Mouse (Mus musculus): ENCODE measurements around the gene Adgrg2. TPM values are rescaled to one million over a fixed set of nuclear protein-coding genes. Genes with fewer than 3 reads are reported as not detected.

The Adgrg2 gene
- total and polyA plus RNA-seq, 2 experiments from 2014 or later, result 1.8 to 2.7 TPM

DNA sequence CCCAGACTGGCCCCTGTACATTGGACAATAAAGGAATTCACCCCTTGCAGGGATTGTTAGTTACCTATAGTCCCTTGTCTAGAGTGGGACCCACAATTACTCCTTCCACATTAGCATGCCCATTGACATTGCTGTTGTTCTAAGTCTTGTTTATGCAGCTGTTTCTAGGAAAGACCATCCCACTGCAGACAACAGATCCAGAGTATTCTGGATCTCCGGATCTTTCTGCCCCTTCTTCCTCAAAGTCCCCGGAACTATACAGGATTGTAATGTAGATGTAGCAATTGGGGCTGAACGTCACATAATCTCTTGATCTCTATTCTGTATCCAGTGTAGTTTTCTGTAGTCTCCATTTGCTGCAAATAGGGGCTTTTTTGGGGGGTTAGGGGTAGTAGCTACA lies 57.9 kb downstream of the Adgrg2 start:
- no peak for ATAC-seq

DNA sequence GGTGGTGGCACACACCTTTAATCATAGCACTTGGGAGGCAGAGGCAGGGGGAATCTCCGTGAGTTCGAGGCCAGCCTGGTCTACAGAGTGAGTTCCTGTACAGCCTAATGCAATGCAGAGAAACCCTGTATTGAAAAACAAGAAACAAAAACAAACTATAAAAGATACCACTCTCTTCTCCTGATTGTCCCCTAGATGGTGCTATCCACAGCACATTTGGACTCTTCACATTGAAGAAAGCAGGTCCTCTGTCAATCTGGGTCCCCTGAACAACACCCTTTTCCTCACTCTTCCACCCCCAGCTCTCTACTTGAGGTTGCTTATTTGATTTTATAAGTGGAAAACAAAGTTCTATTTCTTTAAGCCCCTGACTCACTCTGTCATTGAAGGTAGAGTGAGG lies 58.9 kb downstream of the Adgrg2 start:
- DNase-seq (ENCODE audit: low spot score) (peak; percentile 8), ATAC-seq (no peak)
- Histone ChIP-seq H3K4me3 (ENCODE audit: low read length) (no peak overlapping the region), H3K9ac (replicated peaks; ENCODE audit: low read length) (no peak overlapping the region), H3K27me3 (ENCODE audit: insufficient read depth, low read length) (no peaks in the 10 kb centered on the region), H3K9me3 (ENCODE audit: low read length) (no peaks in the 10 kb centered on the region), H3K4me2 (ENCODE audit: low read depth, low read length) (no peak overlapping the region), H3K36me3 (ENCODE audit: insufficient read depth, low read length) (no peaks in the 10 kb centered on the region), H3K4me1 (ENCODE audit: insufficient read depth, low read length) (no peaks in the 10 kb centered on the region), H3K27ac (no peak overlapping the region)
- 67% methylated on average over 2 of the region's 2 CpGs for WGBS
- TF ChIP-seq CTCF (IDR thresholded peaks at IDR 0.05; ENCODE audit: low read depth), result peak; percentile 40

More for the DNA sequence above, 57.9 kb downstream of the Adgrg2 start:
- no peak for DNase-seq (ENCODE audit: low spot score)
- Histone ChIP-seq H3K27me3 (ENCODE audit: insufficient read depth, low read length) (no peaks in the 10 kb centered on the region), H3K27ac (no peak overlapping the region), H3K36me3 (ENCODE audit: insufficient read depth, low read length) (no peaks in the 10 kb centered on the region), H3K4me1 (ENCODE audit: insufficient read depth, low read length) (no peaks in the 10 kb centered on the region), H3K9me3 (ENCODE audit: low read length) (no peaks in the 10 kb centered on the region), H3K4me3 (ENCODE audit: low read length) (no peak overlapping the region), H3K4me2 (ENCODE audit: low read depth, low read length) (no peak overlapping the region), H3K9ac (replicated peaks; ENCODE audit: low read length) (no peak overlapping the region)
- TF ChIP-seq CTCF (IDR thresholded peaks at IDR 0.05; ENCODE audit: low read depth), result no peak
- 82% methylated on average over 3 of the region's 3 CpGs for WGBS

DNA sequence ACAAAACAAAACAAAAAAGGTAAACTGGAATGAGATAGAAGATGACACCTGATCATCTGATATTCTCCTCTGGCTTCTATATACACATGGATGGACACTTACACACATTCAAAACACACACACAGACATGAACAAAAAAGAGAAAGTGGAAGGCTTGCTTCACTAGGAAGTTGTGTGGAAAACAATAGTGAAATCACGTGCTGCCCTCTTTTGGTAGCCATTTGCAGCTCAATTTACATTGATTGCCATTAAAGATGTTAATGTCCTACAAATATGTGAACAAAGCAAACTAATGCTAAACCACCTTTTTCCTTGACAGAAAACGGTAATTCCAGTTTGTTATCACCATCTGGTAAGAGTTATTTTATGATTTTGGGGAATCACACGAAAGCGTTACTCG lies 65.2 kb downstream of the Adgrg2 start:
- ATAC-seq (no peak), DNase-seq (ENCODE audit: low spot score) (peak; percentile 1)
- H3K4me1 ChIP-seq (ENCODE audit: insufficient read depth, low read length), result no peaks in the 10 kb centered on the region
- whole genome bisulfite sequencing, result 78% methylated on average over 5 of the region's 5 CpGs
- H3K4me3 ChIP-seq (ENCODE audit: low read length), result no peak overlapping the region
- no peaks in the 10 kb centered on the region for H3K36me3 ChIP-seq (ENCODE audit: insufficient read depth, low read length)
- H3K27me3 ChIP-seq (ENCODE audit: insufficient read depth, low read length), result no peaks in the 10 kb centered on the region
- TF ChIP-seq CTCF (IDR thresholded peaks at IDR 0.05; ENCODE audit: low read depth), result peak; percentile 21; the same call in 1 of the 2 replicates
- H3K9ac ChIP-seq (replicated peaks; ENCODE audit: low read length), result no peak overlapping the region
- H3K27ac ChIP-seq, result no peak overlapping the region
- H3K9me3 ChIP-seq (ENCODE audit: low read length), result no peaks in the 10 kb centered on the region
- H3K4me2 ChIP-seq (ENCODE audit: low read depth, low read length), result no peak overlapping the region

DNA sequence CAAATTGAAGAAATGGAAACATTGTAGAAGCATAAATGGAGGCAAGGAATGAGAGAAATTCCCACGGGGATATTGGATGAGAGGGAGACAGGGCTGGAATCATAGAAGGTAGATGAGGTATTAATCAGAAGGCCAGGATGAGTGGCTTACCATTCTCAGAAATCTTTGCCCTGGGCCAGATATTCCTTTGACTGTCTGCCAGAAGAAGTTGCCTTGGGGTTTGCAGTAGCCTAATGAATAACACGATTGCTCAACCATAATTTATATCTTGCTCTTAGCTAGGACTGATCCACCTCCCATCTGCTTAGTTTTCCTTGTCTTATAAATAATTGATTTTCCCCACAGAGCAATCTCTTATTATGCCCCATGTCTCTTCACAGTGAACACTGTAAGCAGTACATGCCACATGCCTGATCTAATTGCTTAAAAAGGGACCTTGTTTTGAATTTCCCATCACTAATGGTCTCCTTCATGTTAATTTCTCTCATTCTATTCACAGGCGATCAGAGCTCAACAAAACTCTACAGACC lies 80.8 kb downstream of the Adgrg2 start:
- Histone ChIP-seq H3K9ac (replicated peaks; ENCODE audit: low read length) (no peak overlapping the region), H3K9me3 (ENCODE audit: low read length) (no peaks in the 10 kb centered on the region), H3K36me3 (ENCODE audit: insufficient read depth, low read length) (no peaks in the 10 kb centered on the region), H3K4me2 (ENCODE audit: low read depth, low read length) (no peak overlapping the region), H3K27me3 (ENCODE audit: insufficient read depth, low read length) (no peaks in the 10 kb centered on the region), H3K4me1 (ENCODE audit: insufficient read depth, low read length) (no peaks in the 10 kb centered on the region), H3K4me3 (ENCODE audit: low read length) (no peak overlapping the region), H3K27ac (no peak overlapping the region)
- DNase-seq (ENCODE audit: low spot score) (no peak), ATAC-seq (no peak)
- 77% methylated on average over 3 of the region's 3 CpGs for WGBS
- no peak for TF ChIP-seq CTCF (IDR thresholded peaks at IDR 0.05; ENCODE audit: low read depth)

DNA sequence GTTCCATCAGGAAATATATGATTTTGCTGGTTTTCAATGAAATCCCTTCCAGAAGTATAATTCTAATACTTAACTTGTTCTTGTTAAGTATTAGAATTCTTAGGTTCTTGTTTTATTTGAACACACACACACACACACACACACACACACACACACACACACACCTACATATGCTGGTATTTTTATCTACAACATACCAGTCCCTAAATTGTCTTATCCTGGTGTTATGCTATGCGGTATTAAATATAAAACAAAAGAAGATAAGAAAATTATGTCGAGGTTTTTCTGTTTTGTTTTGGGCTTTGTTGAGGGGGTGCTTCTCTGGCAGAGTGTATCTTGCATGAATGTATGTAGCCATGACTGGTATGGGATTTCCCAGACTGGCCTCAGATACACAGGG lies 99.3 kb downstream of the Adgrg2 start:
- Histone ChIP-seq H3K4me1 (ENCODE audit: insufficient read depth, low read length) (no peaks in the 10 kb centered on the region), H3K4me3 (ENCODE audit: low read length) (no peak overlapping the region), H3K9ac (replicated peaks; ENCODE audit: low read length) (no peak overlapping the region), H3K36me3 (ENCODE audit: insufficient read depth, low read length) (no peaks in the 10 kb centered on the region), H3K27me3 (ENCODE audit: insufficient read depth, low read length) (no peaks in the 10 kb centered on the region), H3K9me3 (ENCODE audit: low read length) (no peaks in the 10 kb centered on the region), H3K4me2 (ENCODE audit: low read depth, low read length) (no peak overlapping the region), H3K27ac (no peak overlapping the region)
- no peak for DNase-seq (ENCODE audit: low spot score)
- 76% methylated on average over 2 of the region's 2 CpGs for WGBS
- TF ChIP-seq CTCF (IDR thresholded peaks at IDR 0.05; ENCODE audit: low read depth), result no peak
- ATAC-seq, result no peak

DNA sequence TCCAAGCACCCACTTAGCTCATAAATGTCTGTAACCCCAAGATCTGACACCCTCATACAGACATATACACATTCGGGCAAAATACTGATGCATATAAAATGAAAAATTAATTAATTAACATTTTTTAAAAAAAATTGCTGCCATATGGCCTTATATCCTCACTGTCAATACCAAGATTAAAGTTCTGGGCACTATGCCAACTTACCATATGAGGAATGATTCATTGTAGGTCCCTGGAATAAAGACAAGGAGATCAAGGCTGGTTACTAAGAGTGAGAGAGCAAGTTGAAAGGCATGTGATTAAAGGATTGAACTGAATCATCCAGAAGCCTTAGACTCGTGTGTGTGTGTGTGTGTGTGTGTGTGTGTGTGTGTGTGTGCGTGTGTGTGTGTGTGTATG lies 103.8 kb downstream of the Adgrg2 start:
- Histone ChIP-seq H3K4me1 (ENCODE audit: insufficient read depth, low read length) (no peaks in the 10 kb centered on the region), H3K27me3 (ENCODE audit: insufficient read depth, low read length) (no peaks in the 10 kb centered on the region), H3K4me2 (ENCODE audit: low read depth, low read length) (no peak overlapping the region), H3K36me3 (ENCODE audit: insufficient read depth, low read length) (no peaks in the 10 kb centered on the region), H3K9me3 (ENCODE audit: low read length) (no peaks in the 10 kb centered on the region), H3K4me3 (ENCODE audit: low read length) (no peak overlapping the region), H3K27ac (no peak overlapping the region), H3K9ac (replicated peaks; ENCODE audit: low read length) (no peak overlapping the region)
- WGBS, result 29% methylated on average over 3 of the region's 3 CpGs
- peak; percentile 42 for DNase-seq (ENCODE audit: low spot score)
- no peak for TF ChIP-seq CTCF (IDR thresholded peaks at IDR 0.05; ENCODE audit: low read depth)
- no peak; the same call in 1 of the 2 replicates for ATAC-seq

DNA sequence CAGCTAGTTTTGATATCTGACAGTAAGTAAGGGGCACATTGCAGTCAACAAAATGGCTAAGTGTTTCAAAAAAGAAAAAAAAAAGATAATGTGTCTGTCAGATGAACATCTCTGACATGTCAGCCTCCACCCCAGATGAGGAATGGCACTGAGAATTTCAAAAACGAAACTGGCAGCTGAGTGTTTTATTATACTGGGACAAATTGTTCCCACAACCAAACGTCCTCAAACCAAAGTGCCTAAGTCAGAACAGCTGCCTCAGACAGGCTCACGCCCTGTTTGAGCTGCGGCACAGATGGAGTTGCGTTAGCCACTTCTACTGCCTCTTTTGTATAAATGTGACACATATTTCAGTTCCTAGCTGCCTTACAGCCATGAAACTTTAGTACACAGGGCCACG lies 104.4 kb downstream of the Adgrg2 start:
- no peak overlapping the region for H3K9ac ChIP-seq (replicated peaks; ENCODE audit: low read length)
- no peak overlapping the region for H3K27ac ChIP-seq
- H3K4me3 ChIP-seq (ENCODE audit: low read length), result no peak overlapping the region
- no peaks in the 10 kb centered on the region for H3K4me1 ChIP-seq (ENCODE audit: insufficient read depth, low read length)
- DNase-seq (ENCODE audit: low spot score) (no peak), ATAC-seq (no peak)
- H3K4me2 ChIP-seq (ENCODE audit: low read depth, low read length), result no peak overlapping the region
- no peaks in the 10 kb centered on the region for H3K27me3 ChIP-seq (ENCODE audit: insufficient read depth, low read length)
- no peaks in the 10 kb centered on the region for H3K9me3 ChIP-seq (ENCODE audit: low read length)
- no peaks in the 10 kb centered on the region for H3K36me3 ChIP-seq (ENCODE audit: insufficient read depth, low read length)
- WGBS, result 68% methylated on average over 6 of the region's 6 CpGs
- no peak for TF ChIP-seq CTCF (IDR thresholded peaks at IDR 0.05; ENCODE audit: low read depth)

Data from hindbrain, postnatal 0 days (tissue).